Mouse (Mus musculus) intestine, embryonic 15.5 days (tissue): ENCODE data around the gene Iqschfp. TPM values are rescaled to one million over a fixed set of nuclear protein-coding genes. Genes with fewer than 3 reads are reported as not detected.

Source experiments
- ATAC-seq: fragments of 200-750 bp; cut with Nextera tagmentation; 2 replicates; pipeline ENCODE4 v1.8.0; 2017; ENCODE audit warnings: moderate TSS enrichment, moderate library complexity
- H3K27ac ChIP-seq: fragments of 300-500 bp; sonication (generic); 2 replicates; pipeline ENCODE4 v1.5.1; 2015; ENCODE audit warnings: mild to moderate bottlenecking, inconsistent platforms
- H3K27me3 ChIP-seq: fragments of 300-500 bp; sonication (generic); replicated peaks from 2 replicates; pipeline ENCODE4 v1.6.1; 2015; ENCODE audit warnings: inconsistent platforms
- H3K36me3 ChIP-seq: fragments of 300-500 bp; sonication (generic); 2 replicates; pipeline ENCODE4 v1.6.1; 2015; ENCODE audit warnings: inconsistent platforms
- H3K4me1 ChIP-seq: fragments of 300-500 bp; sonication (generic); replicated peaks from 2 replicates; pipeline ENCODE4 v1.6.1; 2015; ENCODE audit warnings: inconsistent platforms
- H3K4me2 ChIP-seq: fragments of 300-500 bp; sonication (generic); replicated peaks from 2 replicates; pipeline ENCODE4 v1.6.1; 2015; ENCODE audit warnings: mild to moderate bottlenecking, inconsistent platforms
- H3K4me3 ChIP-seq: fragments of 300-500 bp; sonication (generic); replicated peaks from 2 replicates; pipeline ENCODE4 v1.5.1; 2015; ENCODE audit warnings: inconsistent platforms
- H3K9ac ChIP-seq: fragments of 300-500 bp; sonication (generic); 2 replicates; pipeline ENCODE4 v1.6.1; 2015; ENCODE audit warnings: inconsistent platforms
- H3K9me3 ChIP-seq: fragments of 300-500 bp; sonication (generic); 2 replicates; pipeline ENCODE4 v1.6.1; 2016; ENCODE audit warnings: inconsistent platforms
- WGBS: fragments of 180-500 bp; shearing (Covaris S2); methylation state at CpG from one replicate; pipeline ENCODE4 v1.1.7; 2015; 5-methylcytosine and 5-hydroxymethylcytosine counted together
- polyA plus RNA-seq: library from polyadenylated mRNA; unstranded; fragments of >200 nt; fragmentation: Nextera tagmentation; extraction: Ambion mirVana; gene quantifications from 2 replicates; pipeline ENCODE4 v1.2.1, GENCODE M21; 2015

Gene Iqschfp
- polyA plus RNA-seq, 1 experiment from 2014 or later: not detected

DNA sequence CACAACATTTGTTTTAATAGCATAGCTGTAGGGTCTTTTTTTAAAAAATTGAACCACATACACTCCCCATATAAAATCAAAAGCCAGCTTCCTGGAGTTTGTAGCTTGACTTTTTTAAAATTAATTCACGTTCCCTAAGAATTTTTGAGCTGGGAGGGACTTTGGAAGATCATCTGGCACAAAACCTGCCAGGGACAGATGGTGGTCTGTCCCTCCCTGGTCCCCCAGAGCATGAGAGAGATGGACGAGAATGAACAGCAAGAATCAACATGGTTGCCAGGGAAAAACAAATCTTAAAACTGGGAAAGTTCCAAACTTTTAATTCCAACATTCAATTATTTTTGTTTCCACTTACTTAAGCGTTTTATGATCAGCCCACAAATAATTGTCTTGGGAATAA, 506.7 kb downstream of the Iqschfp start:
- no peaks in the 10 kb centered on the region for H3K9me3 ChIP-seq
- no peaks in the 10 kb centered on the region for H3K4me1 ChIP-seq
- no peak overlapping the region for H3K27ac ChIP-seq
- H3K9ac ChIP-seq: no peak overlapping the region
- ATAC-seq: no peak
- H3K4me3 ChIP-seq: no peak overlapping the region
- no peaks in the 10 kb centered on the region for H3K36me3 ChIP-seq
- 71% methylated on average over 3 of the region's 3 CpGs for WGBS
- H3K27me3 ChIP-seq: no peaks in the 10 kb centered on the region
- no peak overlapping the region for H3K4me2 ChIP-seq

DNA sequence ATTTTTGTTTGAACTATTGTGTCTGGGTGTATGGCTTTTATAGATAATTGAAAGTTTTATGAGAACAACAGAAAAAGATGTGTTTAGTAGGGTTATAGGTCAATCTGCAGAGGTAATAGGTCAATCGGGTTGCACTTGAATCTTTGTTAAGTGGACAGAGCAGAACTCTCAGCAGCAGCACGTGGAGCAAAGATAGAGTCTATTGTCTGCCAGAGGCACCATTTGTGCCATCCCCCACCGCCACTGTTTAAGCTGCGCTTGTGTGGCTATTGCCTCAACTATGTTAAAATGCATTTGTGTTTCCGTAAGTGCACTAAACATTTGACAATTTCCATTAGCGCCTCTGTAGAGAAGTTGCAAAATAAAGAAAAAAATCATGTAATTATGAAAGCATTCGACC, 508.1 kb downstream of the Iqschfp start:
- H3K27ac ChIP-seq: no peak overlapping the region
- H3K36me3 ChIP-seq: no peaks in the 10 kb centered on the region
- 72% methylated on average over 7 of the region's 7 CpGs for WGBS
- H3K27me3 ChIP-seq: no peaks in the 10 kb centered on the region
- no peak overlapping the region for H3K4me3 ChIP-seq
- no peak for ATAC-seq
- H3K9ac ChIP-seq: no peak overlapping the region
- H3K9me3 ChIP-seq: no peaks in the 10 kb centered on the region
- H3K4me2 ChIP-seq: no peak overlapping the region
- no peaks in the 10 kb centered on the region for H3K4me1 ChIP-seq

GRCm38 (mm10) chr3:68403343-68403742, 511.3 kb downstream of the Iqschfp start:
- Histone ChIP-seq H3K36me3 (no peaks in the 10 kb centered on the region), H3K9me3 (no peaks in the 10 kb centered on the region), H3K9ac (no peak overlapping the region), H3K27ac (no peak overlapping the region), H3K4me1 (no peaks in the 10 kb centered on the region), H3K4me3 (no peak overlapping the region), H3K4me2 (no peak overlapping the region), H3K27me3 (no peaks in the 10 kb centered on the region)
- 88% methylated on average over 4 of the region's 4 CpGs for WGBS
- ATAC-seq: no peak

- no peak overlapping the region for H3K9ac ChIP-seq
- no peaks in the 10 kb centered on the region for H3K36me3 ChIP-seq
- no peak overlapping the region for H3K4me3 ChIP-seq
- no peak overlapping the region for H3K4me2 ChIP-seq
- 83% methylated on average over 2 of the region's 2 CpGs for WGBS
- no peaks in the 10 kb centered on the region for H3K27me3 ChIP-seq
- no peak for ATAC-seq
- no peak overlapping the region for H3K27ac ChIP-seq
- no peaks in the 10 kb centered on the region for H3K4me1 ChIP-seq
- H3K9me3 ChIP-seq: no peaks in the 10 kb centered on the region
Measured at GRCm38 (mm10) chr3:68403783-68404217, 511.8 kb downstream of the Iqschfp start.

DNA sequence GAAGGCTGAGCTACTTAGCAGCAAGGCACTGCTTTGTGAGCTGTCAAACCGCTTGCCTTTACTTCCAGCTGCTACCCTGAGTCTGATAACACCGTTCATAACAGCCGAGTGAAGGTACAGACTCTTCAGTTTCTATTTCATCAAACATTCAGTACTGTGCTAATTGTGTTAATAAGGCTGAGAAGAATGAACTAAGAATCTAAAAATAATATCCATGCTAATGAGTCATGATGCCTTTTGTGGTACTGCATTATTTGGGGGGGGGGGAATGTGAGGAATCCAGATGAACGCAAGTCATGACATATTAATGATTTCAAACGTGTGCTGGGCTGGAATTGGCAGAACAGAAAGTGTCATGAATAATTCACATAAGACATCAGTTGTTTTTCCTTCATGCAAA, 513.7 kb downstream of the Iqschfp start:
- WGBS: 64% methylated on average over 5 of the region's 5 CpGs
- Histone ChIP-seq H3K27me3 (no peaks in the 10 kb centered on the region), H3K9ac (no peak overlapping the region), H3K4me3 (no peak overlapping the region), H3K27ac (no peak overlapping the region), H3K9me3 (no peaks in the 10 kb centered on the region), H3K4me2 (no peak overlapping the region), H3K36me3 (no peaks in the 10 kb centered on the region), H3K4me1 (no peaks in the 10 kb centered on the region)
- ATAC-seq: no peak

GRCm38 (mm10) chr3:68412262-68412661, 520.2 kb downstream of the Iqschfp start:
- Histone ChIP-seq H3K9ac (no peak overlapping the region), H3K4me3 (no peak overlapping the region), H3K4me1 (no peaks in the 10 kb centered on the region), H3K4me2 (no peak overlapping the region), H3K36me3 (no peaks in the 10 kb centered on the region), H3K9me3 (no peaks in the 10 kb centered on the region), H3K27ac (no peak overlapping the region), H3K27me3 (no peaks in the 10 kb centered on the region)
- ATAC-seq: no peak
- 64% methylated on average over 3 of the region's 3 CpGs for WGBS

- H3K9me3 ChIP-seq: no peaks in the 10 kb centered on the region
- H3K4me3 ChIP-seq: no peak overlapping the region
- H3K36me3 ChIP-seq: no peaks in the 10 kb centered on the region
- 88% methylated on average over 4 of the region's 4 CpGs for WGBS
- H3K27ac ChIP-seq: no peak overlapping the region
- no peaks in the 10 kb centered on the region for H3K27me3 ChIP-seq
- H3K4me1 ChIP-seq: no peaks in the 10 kb centered on the region
- ATAC-seq: no peak
- no peak overlapping the region for H3K9ac ChIP-seq
- H3K4me2 ChIP-seq: no peak overlapping the region
Measured at GRCm38 (mm10) chr3:68419792-68420191, 527.8 kb downstream of the Iqschfp start.

DNA sequence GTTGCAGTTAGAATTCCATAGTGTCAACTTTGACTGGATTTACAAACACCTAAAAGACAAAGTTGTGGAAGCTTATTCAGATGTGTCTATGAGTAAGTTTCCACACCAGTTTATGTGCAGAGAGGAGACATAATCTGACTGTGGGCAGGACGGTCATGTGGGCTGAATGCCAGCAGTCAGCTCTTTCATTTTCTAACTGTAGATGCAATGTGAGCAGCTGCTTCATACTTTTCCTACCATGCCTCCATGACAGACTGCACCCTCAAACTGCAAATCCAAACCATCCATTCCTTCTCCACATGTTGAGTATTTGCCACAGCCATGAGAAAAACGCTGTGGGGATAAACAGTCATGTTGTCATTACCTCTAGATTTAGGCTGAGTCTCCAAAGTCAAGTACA, 528.9 kb downstream of the Iqschfp start:
- H3K4me3 ChIP-seq: no peak overlapping the region
- 69% methylated on average over 2 of the region's 2 CpGs for WGBS

GRCm38 (mm10) chr3:68421849-68422248, 529.8 kb downstream of the Iqschfp start:
- Histone ChIP-seq H3K36me3 (no peaks in the 10 kb centered on the region), H3K9ac (no peak overlapping the region), H3K4me1 (no peaks in the 10 kb centered on the region), H3K27me3 (no peaks in the 10 kb centered on the region), H3K4me3 (no peak overlapping the region), H3K4me2 (no peak overlapping the region), H3K9me3 (no peaks in the 10 kb centered on the region), H3K27ac (no peak overlapping the region)
- no peak for ATAC-seq
- WGBS: 66% methylated on average over 2 of the region's 2 CpGs

More for the DNA sequence above, 528.9 kb downstream of the Iqschfp start:
- H3K4me1 ChIP-seq: no peaks in the 10 kb centered on the region
- H3K9me3 ChIP-seq: no peaks in the 10 kb centered on the region
- H3K27ac ChIP-seq: no peak overlapping the region
- no peak overlapping the region for H3K9ac ChIP-seq
- no peak for ATAC-seq
- no peak overlapping the region for H3K4me2 ChIP-seq
- H3K36me3 ChIP-seq: no peaks in the 10 kb centered on the region
- H3K27me3 ChIP-seq: no peaks in the 10 kb centered on the region

- no peak overlapping the region for H3K9ac ChIP-seq
Measured at GRCm38 (mm10) chr3:68428081-68428480, 536.0 kb downstream of the Iqschfp start.

DNA sequence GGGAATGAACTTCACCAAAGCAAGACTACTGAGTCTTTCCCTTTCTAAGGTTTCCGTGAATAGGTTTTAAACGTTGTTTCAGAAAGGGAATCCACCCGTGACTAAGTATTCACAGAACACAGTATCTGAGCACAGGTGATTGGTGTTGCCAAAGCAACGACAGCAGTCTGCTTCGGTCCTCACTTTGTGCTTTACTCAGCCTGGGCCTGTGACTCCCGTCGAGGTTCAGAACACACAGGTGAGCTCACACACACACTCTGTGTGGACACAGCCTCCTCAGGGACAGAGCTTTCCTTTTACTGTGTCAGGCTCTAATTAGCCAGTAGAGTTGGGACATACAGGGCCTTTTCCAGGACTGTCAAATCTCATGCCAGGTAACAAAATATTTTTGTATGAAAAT, 542.4 kb downstream of the Iqschfp start:
- Histone ChIP-seq H3K9ac (no peak overlapping the region), H3K4me1 (no peaks in the 10 kb centered on the region), H3K4me2 (no peak overlapping the region), H3K4me3 (no peak overlapping the region), H3K27ac (no peak overlapping the region), H3K36me3 (no peaks in the 10 kb centered on the region), H3K9me3 (no peaks in the 10 kb centered on the region), H3K27me3 (no peaks in the 10 kb centered on the region)
- 77% methylated on average over 7 of the region's 7 CpGs for WGBS
- no peak for ATAC-seq

More at GRCm38 (mm10) chr3:68428081-68428480, 536.0 kb downstream of the Iqschfp start:
- Histone ChIP-seq H3K4me2 (no peak overlapping the region), H3K4me1 (no peaks in the 10 kb centered on the region), H3K4me3 (no peak overlapping the region), H3K9me3 (no peaks in the 10 kb centered on the region), H3K36me3 (no peaks in the 10 kb centered on the region), H3K27ac (no peak overlapping the region), H3K27me3 (no peaks in the 10 kb centered on the region)
- no peak for ATAC-seq
- WGBS: 82% methylated on average over 5 of the region's 5 CpGs

DNA sequence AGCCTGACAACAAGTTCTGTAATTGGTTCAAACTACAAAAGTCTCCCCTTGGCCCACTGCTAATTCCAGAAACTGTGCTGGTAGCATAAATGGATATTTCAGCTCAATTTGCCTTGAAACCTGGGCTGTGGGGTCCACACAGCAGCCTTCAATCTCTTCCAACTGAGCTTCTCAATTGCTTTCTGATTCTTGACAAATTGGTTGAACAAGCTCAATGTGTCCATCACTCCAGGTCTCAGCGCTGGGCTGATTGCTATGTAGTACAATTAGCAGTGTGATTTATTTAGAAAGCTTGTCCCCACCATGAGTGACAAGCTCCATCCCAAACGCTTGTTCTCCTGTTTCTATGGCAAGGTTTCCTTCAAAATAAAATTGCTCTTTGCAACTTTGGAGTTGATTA, 542.9 kb downstream of the Iqschfp start:
- Histone ChIP-seq H3K27me3 (no peaks in the 10 kb centered on the region), H3K9ac (no peak overlapping the region), H3K27ac (no peak overlapping the region), H3K4me2 (no peak overlapping the region), H3K9me3 (no peaks in the 10 kb centered on the region), H3K4me1 (no peaks in the 10 kb centered on the region), H3K36me3 (no peaks in the 10 kb centered on the region), H3K4me3 (no peak overlapping the region)
- no peak for ATAC-seq
- 83% methylated on average over 2 of the region's 2 CpGs for whole genome bisulfite sequencing

DNA sequence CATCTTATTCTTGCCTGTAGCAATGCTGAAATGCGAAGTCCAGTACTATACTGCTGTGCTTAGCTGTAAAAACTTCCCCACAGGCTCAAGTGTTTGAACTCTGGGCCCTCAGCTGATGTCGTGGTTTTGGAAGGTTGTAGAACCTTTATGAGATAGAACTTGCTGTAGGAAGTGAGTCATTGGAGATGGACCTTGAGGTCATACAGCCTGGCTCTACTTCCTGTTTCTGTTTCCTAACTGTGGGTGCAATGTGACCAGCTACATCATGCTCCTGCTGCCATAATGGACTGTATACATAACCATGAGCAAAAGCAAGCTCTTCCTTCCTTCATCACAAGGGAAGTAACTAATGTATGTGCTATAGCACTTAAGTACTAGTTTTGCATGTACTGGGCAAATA, 556.4 kb downstream of the Iqschfp start:
- 77% methylated on average over 2 of the region's 2 CpGs for WGBS

More for the DNA sequence above, 556.4 kb downstream of the Iqschfp start:
- no peaks in the 10 kb centered on the region for H3K9me3 ChIP-seq
- no peaks in the 10 kb centered on the region for H3K36me3 ChIP-seq
- H3K4me3 ChIP-seq: no peak overlapping the region
- H3K27ac ChIP-seq: no peak overlapping the region
- no peak for ATAC-seq
- no peaks in the 10 kb centered on the region for H3K4me1 ChIP-seq
- no peaks in the 10 kb centered on the region for H3K27me3 ChIP-seq
- H3K9ac ChIP-seq: no peak overlapping the region
- H3K4me2 ChIP-seq: no peak overlapping the region
